Mouse (Mus musculus): Measurements from ENCODE around the gene Eed.

The Eed gene

DNA sequence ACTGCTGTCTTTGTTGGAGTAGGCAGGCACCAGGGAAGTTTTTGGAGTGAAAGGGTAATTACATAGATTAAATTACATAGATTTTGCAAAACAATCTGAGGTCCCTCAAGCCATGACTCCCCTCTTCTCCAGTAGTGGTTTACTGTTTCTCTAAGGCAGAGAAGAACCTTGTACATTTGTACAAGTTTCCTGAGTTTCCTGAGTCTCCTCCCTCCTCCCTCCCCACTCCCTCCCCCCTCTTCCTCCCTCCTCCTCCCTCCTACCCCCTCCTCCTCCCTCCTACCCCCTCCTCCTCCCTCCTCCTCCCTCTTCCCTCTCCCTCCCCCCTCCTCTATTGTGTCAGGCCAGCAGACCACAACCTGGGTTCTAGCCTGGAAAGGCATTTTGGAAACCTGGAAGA, 3.6 kb upstream of the Eed start:
- intact Hi-C loops (cut with DNase I), result no loop called here

DNA sequence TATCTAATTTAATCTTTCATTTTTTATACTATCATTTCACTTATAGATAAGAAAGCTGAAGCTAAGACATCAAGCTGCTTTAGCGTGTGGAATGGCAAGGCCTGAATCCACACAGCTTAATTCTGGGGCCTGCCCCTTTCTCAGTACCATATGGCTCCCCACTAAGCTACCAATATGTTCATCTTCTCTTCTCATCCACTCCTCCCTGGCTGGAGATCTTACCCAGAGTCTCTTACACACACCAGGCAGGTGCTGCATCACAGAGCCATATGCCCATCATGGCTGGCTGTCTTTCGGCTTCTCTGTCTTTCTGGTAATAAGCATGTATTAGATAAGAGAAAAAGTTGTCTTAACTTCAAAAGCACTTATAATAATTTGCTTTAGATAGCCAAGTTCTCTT, 2.7 kb upstream of the Eed start:
- intact Hi-C loops (cut with DNase I), result no loop called here

DNA sequence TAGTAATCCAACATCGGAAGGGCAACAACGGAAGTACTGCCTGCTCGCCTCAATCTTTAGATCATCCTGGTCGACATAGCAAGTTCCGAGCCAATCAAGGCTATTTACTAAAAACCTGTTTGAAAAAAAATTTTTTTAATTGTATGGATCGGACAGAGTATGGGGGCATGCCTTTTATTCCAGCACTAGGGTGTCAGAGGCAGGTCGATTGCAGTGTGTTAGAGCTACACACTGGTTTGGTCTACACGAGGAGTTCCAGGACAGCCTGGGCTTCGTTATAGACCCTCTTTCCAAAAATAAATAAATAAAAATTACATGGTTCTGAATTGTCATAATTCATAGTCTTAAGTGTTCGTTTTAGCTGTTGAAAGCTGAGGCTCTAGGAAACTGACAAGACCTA, 774 bp upstream of the Eed start:
- intact Hi-C loops (cut with DNase I), result no loop called here

DNA sequence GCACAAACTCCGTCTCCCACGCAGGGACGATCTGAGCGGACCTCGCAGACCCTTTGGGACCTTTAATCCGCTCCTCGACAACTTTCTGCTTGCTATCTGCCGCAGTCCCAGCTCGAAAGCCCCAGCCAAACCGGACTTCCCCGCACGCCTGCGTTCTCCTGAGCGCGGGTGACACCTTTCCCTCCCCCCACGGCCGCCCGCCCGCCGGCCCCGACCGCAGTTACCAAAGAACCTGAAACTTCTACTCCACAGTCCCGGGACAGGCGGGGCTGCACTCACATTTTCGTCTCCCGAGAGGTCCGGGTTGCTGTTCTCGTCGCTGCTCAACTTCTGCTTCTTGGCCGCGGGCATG, 674 bp downstream of the Eed start:
- intact Hi-C loops (cut with DNase I), result no loop called here

DNA sequence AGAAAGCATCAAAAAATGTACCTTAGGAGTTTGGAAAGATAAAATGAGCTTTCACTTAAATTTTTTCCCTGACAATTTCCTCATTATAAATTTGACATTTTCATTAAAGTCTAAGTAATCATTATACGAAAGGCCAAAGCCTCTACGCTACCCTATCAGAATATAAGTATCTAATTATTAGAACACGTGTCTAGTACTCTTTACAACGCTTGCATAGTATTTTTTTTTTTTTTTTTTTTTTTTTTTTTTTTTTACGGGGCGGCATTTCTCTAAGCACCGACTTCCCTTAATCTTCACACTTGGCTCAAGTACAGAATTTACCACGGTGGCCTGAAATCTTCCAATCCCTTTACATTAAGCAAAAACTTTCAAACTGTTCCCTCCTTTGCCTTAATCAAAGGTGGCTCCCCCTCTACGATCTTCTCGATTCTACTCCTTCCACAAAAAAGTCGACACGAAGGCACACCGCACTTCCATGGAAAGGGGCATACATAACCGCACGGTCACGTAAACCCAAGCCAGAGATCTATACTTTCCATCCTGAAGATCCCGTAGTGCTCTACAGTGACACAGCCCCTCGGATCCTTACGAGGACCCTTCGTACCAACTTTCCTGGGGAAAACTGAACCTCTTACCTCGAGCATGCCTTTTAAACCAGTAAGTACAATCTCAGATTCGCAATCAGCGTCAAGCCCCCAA, 1.2 kb downstream of the Eed start:
- intact Hi-C loops (cut with DNase I), result loop anchor here (5.0 kb wide), 1 partner anchor 37 kb away; the partner anchor contains the start of gene Hikeshi

DNA sequence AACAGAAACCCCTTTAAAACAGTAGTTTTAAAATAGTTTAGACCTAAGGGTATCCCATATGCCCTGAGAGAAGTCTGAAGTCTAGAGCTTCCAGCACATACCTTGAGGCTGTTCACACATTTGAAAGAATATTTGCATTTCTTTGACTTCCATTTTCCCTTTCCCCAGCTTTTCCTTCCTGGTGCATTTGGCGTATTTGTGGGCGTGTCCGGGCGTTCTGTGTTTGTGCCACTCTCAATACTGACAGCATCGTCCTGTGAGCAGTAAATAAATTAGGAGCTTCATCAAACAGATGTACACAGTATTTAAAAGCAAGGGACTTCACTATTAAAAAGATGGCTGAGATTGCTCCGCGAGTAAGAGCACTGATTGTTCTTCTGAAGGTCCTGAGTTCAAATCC, 4.0 kb downstream of the Eed start:
- intact Hi-C loops (cut with DNase I), result loop anchor here (5.0 kb wide), 1 partner anchor 34 kb away; the partner anchor contains the start of gene Hikeshi

DNA sequence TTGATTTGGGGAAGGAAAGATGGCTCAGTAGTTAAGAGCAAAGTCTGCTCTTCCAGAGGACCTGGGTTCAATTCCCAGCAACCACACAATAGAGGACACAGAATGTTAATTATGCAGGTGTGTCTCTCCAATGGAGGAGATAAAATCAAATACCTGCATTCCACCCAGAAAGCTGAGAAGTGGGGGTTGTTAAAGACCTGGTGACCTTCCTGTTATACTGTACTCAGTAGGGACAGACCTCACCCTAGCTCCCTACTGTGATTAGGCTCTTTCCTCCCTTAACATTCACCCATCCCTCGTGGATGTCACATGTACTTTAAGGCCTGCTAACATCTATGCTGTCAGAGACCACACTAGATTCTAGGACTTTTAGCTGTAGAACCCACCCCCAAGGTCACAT, 5.2 kb downstream of the Eed start:
- intact Hi-C loops (cut with DNase I), result loop anchor here (5.0 kb wide), 1 partner anchor 33 kb away; the partner anchor contains the start of gene Hikeshi

DNA sequence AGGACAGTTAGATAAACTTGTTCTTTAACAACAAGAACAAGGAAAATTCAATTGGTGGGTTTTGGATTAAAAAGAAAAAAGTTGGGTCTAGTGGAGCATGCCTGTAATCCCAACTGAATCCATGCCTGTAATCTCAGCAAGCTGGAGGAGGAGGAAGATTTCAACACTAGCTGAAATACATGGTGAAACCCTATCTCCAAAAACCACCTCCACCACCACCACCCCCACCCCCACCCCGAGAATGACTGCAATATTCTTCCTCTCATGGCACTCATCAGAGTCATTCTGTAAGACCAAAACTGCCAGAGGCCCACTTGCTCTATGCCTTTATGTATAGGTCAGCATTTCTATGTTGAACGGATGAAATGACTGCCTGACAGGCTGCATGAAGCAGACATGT, 13.5 kb downstream of the Eed start:
- intact Hi-C loops (cut with DNase I), result no loop called here

DNA sequence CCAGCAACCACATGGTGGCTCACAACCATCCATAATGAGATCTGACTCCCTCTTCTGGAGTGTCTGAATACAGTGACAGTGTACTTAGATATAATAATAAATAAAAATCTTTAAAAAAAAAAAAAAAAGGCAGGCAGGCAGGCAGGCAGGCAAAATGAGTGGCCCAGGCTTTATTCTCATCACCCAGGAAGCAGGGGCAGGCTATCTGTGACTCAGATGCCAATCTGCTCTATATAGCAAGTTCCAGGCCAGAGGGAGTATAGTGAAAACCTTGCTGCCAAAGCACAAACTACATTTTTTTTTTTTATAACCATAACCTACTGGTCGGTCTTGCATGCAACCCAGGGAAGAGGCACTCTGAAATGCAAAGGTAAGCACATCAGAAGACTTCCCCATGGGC, 14.0 kb downstream of the Eed start:
- intact Hi-C loops (cut with DNase I), result no loop called here

DNA sequence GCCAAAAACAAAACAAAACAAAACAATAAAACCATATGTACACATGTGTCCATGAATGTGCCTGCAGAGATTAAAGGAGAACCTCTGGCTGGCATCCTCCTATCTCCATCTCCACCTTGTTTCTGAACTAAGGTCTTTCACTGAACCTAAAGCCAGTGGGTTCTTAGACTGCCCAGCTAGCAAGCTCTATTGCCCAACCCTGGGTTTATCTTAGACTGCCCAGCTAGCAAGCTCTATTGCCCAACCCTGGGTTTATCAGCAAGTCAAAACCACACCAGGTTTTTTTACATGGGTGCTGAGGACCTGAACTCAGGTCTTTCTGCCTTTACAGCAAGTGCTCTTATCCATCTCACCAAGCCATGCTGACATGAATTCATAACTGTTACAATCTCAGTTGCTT, 17.6 kb downstream of the Eed start:
- intact Hi-C loops (cut with DNase I), result no loop called here

DNA sequence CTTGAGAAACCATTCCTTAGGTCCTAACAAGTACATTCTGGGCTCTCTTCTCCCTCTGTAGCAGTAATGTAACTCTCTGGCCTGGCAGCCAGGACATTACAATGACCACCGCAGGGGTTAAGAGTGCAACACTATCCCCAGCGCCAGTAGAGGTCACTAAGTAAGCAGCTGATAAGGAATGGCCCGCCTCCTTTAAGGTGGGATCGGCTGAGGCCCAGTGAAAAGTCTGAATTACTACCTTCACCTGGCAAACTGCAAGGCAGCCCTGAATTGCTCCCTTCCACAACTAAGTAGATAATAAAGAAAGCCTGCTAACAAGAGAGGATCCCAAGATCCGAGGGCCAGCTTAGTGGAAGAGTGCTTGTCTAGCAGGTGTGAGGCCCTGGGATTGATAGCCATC, 23.5 kb downstream of the Eed start:
- intact Hi-C loops (cut with DNase I), result no loop called here

DNA sequence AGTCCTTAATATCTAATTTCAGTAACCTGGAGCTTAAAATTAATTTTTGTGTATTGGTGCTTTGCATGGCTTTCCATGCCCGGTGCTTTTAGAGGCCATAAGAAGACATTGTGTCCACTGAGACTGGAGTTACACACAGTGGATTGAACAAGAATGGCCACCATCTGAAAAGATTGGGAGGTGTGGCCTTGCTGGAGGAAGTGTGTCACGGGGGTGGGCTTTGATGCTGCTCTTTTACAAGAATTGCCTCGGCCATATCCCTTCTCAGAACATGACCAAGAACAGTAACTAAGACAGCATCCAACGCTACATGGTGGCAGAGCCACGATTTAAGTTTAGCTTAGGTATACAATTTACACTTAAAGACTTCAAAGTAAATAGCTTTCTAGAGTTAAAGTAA, 26.5 kb downstream of the Eed start:
- intact Hi-C loops (cut with DNase I), result no loop called here

DNA sequence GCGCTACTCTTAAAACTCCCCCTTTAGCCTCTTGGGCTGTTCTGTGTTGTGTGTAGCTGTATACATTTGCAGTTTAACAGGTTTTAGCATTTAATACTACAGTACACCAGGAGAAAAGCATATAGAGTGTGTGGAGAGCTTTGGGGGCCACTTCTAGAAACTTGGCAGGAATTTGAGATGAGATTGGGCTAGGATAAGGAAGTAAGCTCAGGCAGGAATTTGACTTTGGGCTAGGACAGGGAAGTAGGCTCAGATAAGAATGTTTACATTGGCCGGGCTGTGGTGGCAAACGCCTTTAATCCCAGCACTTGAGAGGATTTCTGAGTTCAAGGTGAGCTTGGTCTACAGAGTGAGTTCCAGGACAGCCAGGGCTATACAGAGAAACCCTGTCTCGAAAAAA, 31.4 kb downstream of the Eed start:
- intact Hi-C loops (cut with DNase I), result no loop called here

DNA sequence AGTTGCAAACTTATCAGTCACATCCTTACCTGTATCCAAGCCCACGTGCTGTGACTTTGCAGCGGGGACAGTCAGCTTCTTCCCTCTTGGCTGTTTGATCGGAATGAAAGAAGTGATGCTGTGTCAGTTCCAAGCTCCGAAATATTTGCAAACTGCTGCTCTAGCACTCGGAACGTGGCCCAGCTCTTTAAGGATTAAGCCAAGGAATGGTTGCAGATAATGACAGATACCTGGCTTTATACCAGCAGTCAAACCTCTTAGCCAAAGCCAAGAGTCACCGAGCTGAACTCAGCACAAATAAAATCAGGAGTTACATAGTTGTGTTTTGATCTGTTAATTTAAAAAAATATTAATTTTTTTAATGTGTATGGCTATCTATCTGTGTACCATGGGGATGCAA, 32.8 kb downstream of the Eed start:
- intact Hi-C loops (cut with DNase I), result no loop called here

DNA sequence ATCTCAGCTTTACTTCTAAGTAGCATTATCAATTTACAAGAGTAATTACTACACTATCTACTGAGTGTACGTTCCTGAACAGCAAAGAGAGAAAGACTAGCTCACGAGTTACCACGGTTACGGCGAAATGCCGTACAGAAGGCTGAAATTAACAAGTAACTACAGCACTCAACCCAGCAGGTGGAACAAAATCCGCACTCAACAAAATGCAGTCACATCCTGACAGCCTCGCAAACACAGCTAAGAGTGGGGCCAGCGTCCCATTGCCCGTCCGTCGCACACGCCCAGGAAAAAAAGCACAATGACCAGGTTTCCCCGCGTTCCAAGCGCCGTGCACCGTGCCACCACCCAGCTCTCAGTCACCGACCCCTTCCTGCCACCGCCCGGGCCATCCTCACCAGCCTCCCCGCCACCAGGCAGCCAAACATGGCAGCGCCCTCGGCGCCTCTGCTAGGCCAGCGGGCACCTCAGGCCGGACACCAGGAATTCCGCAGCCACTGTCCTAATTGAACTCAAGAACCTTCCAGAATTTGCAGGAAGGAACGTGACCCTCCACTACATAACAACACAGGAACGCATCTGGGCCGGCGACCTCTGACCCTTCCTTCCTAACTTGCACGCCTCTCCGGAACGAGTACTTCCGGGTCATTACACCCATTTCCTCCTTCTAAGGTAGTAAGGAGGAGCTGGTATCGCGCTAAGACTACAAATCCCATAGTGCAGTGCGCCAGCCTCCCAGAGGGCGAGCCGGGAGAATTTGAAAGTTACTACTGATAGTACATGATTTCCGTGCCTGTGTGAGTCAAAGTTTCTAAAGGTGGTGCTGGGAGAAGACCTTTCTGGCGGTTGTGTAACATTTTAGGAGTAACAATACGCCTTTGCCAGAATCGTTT, 40.0 kb downstream of the Eed start, which contains the start of gene Hikeshi:
Gene Hikeshi, minus strand, starts transcription at position 634 of the 893 bp plus-strand sequence.
- intact Hi-C loops (cut with DNase I), result loop anchor here (5.0 kb wide), 1 partner anchor 36 kb away; no protein-coding TSS in a partner anchor

DNA sequence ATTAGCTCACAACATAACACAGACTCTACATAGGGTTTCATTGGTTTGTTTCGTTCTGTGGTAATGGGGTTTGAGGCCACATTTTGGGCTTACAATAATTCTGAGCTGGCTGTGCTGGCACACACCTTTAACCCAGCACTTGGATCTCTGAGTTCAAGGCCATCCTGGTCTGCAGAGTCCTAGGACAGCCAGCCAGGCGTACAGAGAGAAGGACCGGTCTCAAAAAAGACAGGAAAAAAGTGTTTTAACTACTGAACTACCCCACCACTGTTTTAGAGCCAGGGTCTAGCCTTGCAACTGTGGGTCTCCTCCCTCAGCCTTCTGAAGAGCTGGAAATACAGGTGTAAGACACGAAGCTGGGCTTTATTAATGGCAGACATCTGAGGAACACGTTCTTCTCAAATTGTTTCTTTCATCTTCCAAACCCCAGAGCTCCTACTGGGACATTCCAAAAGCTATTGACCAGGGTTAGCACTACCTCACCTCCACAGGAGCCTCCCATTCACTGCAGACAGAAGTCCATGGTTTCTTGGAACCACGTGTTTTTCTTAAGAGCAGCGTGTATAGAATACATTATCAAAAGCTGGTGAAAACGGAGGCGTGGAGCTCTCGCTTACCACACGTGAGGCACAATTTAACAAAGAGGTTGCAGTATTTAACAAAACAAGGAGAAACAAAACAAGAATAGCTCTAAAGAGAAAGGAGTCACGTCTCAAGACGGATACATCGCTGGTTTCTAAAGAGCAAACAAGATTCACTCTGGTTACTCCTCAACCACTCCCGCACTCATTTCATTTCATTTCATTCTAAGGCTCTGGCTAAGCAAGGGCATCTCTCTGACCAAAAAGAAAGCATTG, 41.1 kb downstream of the Eed start:
- intact Hi-C loops (cut with DNase I), result loop anchor here (5.0 kb wide), 1 partner anchor 38 kb away; no protein-coding TSS in a partner anchor

DNA sequence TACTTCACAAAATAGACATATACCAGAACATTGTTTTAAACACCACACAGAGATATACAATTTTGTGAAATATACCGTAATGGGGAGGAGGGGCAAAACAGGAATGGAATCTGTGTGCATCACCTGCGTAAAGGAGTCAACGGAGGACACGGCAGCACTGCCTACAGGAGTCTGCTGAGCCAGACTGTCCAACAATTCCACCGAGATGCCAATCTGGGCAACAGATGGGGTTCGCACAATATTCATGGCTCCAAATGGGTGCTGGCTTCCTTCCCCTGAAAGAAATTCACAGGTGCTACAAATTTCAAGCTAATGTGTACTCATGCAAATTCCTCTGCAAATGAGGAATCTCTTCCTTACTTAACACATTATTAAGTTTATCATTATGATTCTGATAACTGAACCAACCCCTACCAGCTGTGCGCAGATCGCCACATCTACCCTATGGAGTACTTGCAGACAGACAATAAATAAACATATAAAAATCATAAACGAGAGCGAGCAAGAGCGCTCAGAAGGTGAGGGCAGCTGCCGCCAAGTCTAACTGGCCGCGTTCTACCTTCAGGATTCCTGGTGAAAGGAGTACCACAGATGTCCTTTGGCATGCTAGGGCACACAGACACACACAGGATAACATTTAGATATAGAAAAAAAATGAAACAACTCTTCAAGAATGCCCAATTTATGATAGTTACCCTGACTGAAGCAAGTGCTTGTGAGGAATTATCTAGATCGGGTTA, 57.2 kb downstream of the Eed start:
- intact Hi-C loops (cut with DNase I), result no loop called here

DNA sequence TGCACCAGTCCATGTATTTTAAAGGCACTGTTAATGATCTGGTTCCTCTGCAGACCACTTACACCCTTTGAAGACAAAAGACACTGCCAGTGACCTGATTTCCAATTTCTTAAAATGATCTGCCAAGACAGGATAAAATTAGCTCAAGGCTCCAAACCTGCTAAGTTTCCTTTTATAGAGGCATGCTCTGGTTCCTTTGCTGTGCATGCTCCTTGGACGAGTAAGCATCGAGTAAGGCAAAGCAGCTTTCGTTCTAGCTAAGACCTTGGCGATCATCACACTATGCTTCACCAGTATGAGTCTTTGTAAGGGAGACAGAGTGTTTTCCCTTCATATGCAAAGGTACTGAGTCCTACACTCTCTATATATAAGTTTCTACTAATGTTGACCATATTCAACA, 63.0 kb downstream of the Eed start:
- intact Hi-C loops (cut with DNase I), result no loop called here

DNA sequence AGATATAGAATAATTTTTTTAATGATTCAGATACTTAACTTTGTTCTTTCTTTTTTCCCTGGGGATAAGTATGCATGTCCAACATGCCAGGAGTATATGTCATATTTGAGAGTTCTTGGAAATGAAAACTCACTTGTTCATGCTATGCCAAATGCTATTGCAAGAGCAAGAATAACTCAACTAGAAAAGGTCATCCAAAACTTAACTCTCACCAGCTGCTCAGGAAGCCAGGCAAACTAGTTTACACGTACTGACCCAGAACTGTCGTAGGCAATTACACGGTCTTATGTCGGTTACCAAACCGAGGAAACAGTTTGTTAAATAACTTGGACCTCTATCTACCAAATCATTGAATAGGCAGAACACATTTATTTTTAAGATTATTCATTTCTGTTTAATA, 64.1 kb downstream of the Eed start:
- intact Hi-C loops (cut with DNase I), result no loop called here

DNA sequence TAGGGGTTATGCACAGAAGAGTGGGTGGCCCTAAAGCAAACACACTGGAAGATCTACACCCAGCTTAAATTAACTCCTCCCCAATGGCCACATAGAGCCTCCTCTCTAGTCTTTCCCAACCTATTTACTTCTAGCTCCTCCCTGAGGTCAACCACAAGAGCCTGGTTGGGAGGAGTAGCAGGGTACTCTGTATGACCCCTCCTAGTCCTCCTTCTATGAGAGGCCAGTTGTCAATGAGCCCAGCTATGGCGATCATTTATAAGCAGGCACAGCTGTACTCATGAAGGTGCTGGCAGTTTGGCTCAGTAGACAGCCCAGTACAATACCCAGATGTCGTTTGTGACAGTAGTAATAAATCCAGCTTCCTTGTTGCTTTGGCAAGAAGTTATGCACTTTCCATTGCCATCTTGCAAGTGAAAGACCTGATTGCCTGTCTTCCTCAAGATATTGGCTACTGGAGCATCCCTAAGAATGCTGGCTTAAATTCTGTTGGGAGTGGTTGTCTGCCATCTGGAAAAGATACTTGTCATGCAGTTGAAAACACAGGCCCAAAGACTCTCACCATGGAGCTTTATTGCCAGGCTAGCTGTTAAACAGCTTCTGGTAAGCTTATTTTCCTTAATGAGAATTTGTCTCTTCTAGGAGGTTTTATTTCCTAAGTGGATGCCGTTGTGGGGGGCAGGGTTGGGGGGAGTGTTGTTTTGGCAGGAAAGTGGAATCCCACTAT, 67.2 kb downstream of the Eed start:
- intact Hi-C loops (cut with DNase I), result no loop called here

Data from adrenal gland (tissue).